Mouse (Mus musculus): ENCODE results near the gene Astn2. TPM values are rescaled to one million over a fixed set of nuclear protein-coding genes. Genes with fewer than 3 reads are reported as not detected.

The Astn2 gene
- polyA plus RNA-seq, 1 experiment from 2014 or later, result 0.14 TPM

GRCm38 (mm10) chr4:65832971-65833370, 571.4 kb downstream of the Astn2 start:
- ATAC-seq (replicated peaks; ENCODE audit: extremely low read depth, insufficient read depth, low FRiP score), result no peak
- Histone ChIP-seq H3K36me3 (ENCODE audit: control insufficient read depth, insufficient read depth) (no peaks in the 10 kb centered on the region), H3K4me1 (ENCODE audit: control insufficient read depth, insufficient read depth, low read length) (no peaks in the 10 kb centered on the region; the same call in 1 of the 2 replicates), H3K27me3 (ENCODE audit: control insufficient read depth, insufficient read depth, low read length) (no peaks in the 10 kb centered on the region), H3K9me3 (replicated peaks; ENCODE audit: control insufficient read depth, low read length) (no peaks in the 10 kb centered on the region), H3K4me2 (ENCODE audit: low read depth, low read length) (no peak overlapping the region), H3K27ac (ENCODE audit: low read length) (no peak overlapping the region), H3K4me3 (ENCODE audit: low read length) (no peak overlapping the region), H3K9ac (ENCODE audit: low read length) (no peak overlapping the region)
- WGBS, result 78% methylated on average over 1 of the region's 1 CpGs

- no peak overlapping the region for H3K27ac ChIP-seq (ENCODE audit: low read length)
- no peaks in the 10 kb centered on the region for H3K36me3 ChIP-seq (ENCODE audit: control insufficient read depth, insufficient read depth)
- WGBS, result 78% methylated on average over 3 of the region's 3 CpGs
- no peaks in the 10 kb centered on the region for H3K9me3 ChIP-seq (replicated peaks; ENCODE audit: control insufficient read depth, low read length)
- ATAC-seq (replicated peaks; ENCODE audit: extremely low read depth, insufficient read depth, low FRiP score), result no peak
- H3K4me3 ChIP-seq (ENCODE audit: low read length), result no peak overlapping the region
- H3K4me1 ChIP-seq (ENCODE audit: control insufficient read depth, insufficient read depth, low read length), result no peaks in the 10 kb centered on the region; the same call in 1 of the 2 replicates
- H3K9ac ChIP-seq (ENCODE audit: low read length), result no peak overlapping the region
- H3K27me3 ChIP-seq (ENCODE audit: control insufficient read depth, insufficient read depth, low read length), result no peaks in the 10 kb centered on the region
- no peak overlapping the region for H3K4me2 ChIP-seq (ENCODE audit: low read depth, low read length)
Observed at GRCm38 (mm10) chr4:65831872-65832271, 572.5 kb downstream of the Astn2 start.

- no peak overlapping the region for H3K4me3 ChIP-seq (ENCODE audit: low read length)
- H3K27me3 ChIP-seq (ENCODE audit: control insufficient read depth, insufficient read depth, low read length), result no peaks in the 10 kb centered on the region
- ATAC-seq (replicated peaks; ENCODE audit: extremely low read depth, insufficient read depth, low FRiP score), result no peak
- no peak overlapping the region for H3K9ac ChIP-seq (ENCODE audit: low read length)
- H3K36me3 ChIP-seq (ENCODE audit: control insufficient read depth, insufficient read depth), result no peaks in the 10 kb centered on the region
- no peak overlapping the region for H3K4me2 ChIP-seq (ENCODE audit: low read depth, low read length)
- H3K4me1 ChIP-seq (ENCODE audit: control insufficient read depth, insufficient read depth, low read length), result no peaks in the 10 kb centered on the region; the same call in 1 of the 2 replicates
- 12% methylated on average over 3 of the region's 3 CpGs for WGBS
- H3K27ac ChIP-seq (ENCODE audit: low read length), result no peak overlapping the region
- no peaks in the 10 kb centered on the region for H3K9me3 ChIP-seq (replicated peaks; ENCODE audit: control insufficient read depth, low read length)
Observed at GRCm38 (mm10) chr4:65830495-65830894, 573.9 kb downstream of the Astn2 start.

- Histone ChIP-seq H3K4me2 (ENCODE audit: low read depth, low read length) (no peak overlapping the region), H3K4me1 (ENCODE audit: control insufficient read depth, insufficient read depth, low read length) (peaks cover 23% of the 10 kb centered on the region), H3K27ac (ENCODE audit: low read length) (peak overlapping the region; percentile 46), H3K9me3 (replicated peaks; ENCODE audit: control insufficient read depth, low read length) (no peaks in the 10 kb centered on the region), H3K27me3 (ENCODE audit: control insufficient read depth, insufficient read depth, low read length) (no peaks in the 10 kb centered on the region), H3K36me3 (ENCODE audit: control insufficient read depth, insufficient read depth) (no peaks in the 10 kb centered on the region), H3K9ac (ENCODE audit: low read length) (no peak overlapping the region), H3K4me3 (ENCODE audit: low read length) (no peak overlapping the region)
- WGBS, result 26% methylated on average over 2 of the region's 2 CpGs
- ATAC-seq (replicated peaks; ENCODE audit: extremely low read depth, insufficient read depth, low FRiP score), result peak; percentile 81
Observed at GRCm38 (mm10) chr4:65821070-65821469, 583.3 kb downstream of the Astn2 start.

GRCm38 (mm10) chr4:65820236-65820635, 584.2 kb downstream of the Astn2 start:
- no peaks in the 10 kb centered on the region for H3K9me3 ChIP-seq (replicated peaks; ENCODE audit: control insufficient read depth, low read length)
- ATAC-seq (replicated peaks; ENCODE audit: extremely low read depth, insufficient read depth, low FRiP score), result no peak
- H3K4me1 ChIP-seq (ENCODE audit: control insufficient read depth, insufficient read depth, low read length), result peaks cover 23% of the 10 kb centered on the region
- H3K36me3 ChIP-seq (ENCODE audit: control insufficient read depth, insufficient read depth), result no peaks in the 10 kb centered on the region
- no peak overlapping the region for H3K4me2 ChIP-seq (ENCODE audit: low read depth, low read length)
- peak overlapping the region; percentile 46 for H3K27ac ChIP-seq (ENCODE audit: low read length)
- 71% methylated on average over 2 of the region's 2 CpGs for WGBS
- H3K27me3 ChIP-seq (ENCODE audit: control insufficient read depth, insufficient read depth, low read length), result no peaks in the 10 kb centered on the region
- H3K9ac ChIP-seq (ENCODE audit: low read length), result no peak overlapping the region
- no peak overlapping the region for H3K4me3 ChIP-seq (ENCODE audit: low read length)

- Histone ChIP-seq H3K4me1 (ENCODE audit: control insufficient read depth, insufficient read depth, low read length) (peaks cover 23% of the 10 kb centered on the region), H3K27ac (ENCODE audit: low read length) (no peak overlapping the region; the same call in 1 of the 2 replicates), H3K9me3 (replicated peaks; ENCODE audit: control insufficient read depth, low read length) (no peaks in the 10 kb centered on the region), H3K36me3 (ENCODE audit: control insufficient read depth, insufficient read depth) (no peaks in the 10 kb centered on the region), H3K4me2 (ENCODE audit: low read depth, low read length) (no peak overlapping the region), H3K4me3 (ENCODE audit: low read length) (no peak overlapping the region), H3K9ac (ENCODE audit: low read length) (no peak overlapping the region), H3K27me3 (ENCODE audit: control insufficient read depth, insufficient read depth, low read length) (no peaks in the 10 kb centered on the region)
- WGBS, result 57% methylated on average over 3 of the region's 3 CpGs
- ATAC-seq (replicated peaks; ENCODE audit: extremely low read depth, insufficient read depth, low FRiP score), result no peak
Observed at GRCm38 (mm10) chr4:65819835-65820234, 584.6 kb downstream of the Astn2 start.

- no peaks in the 10 kb centered on the region for H3K36me3 ChIP-seq (ENCODE audit: control insufficient read depth, insufficient read depth)
- H3K4me1 ChIP-seq (ENCODE audit: control insufficient read depth, insufficient read depth, low read length), result peaks cover 7% of the 10 kb centered on the region
- no peaks in the 10 kb centered on the region for H3K27me3 ChIP-seq (ENCODE audit: control insufficient read depth, insufficient read depth, low read length)
- no peak overlapping the region for H3K4me3 ChIP-seq (ENCODE audit: low read length)
- peak overlapping the region; percentile 96 for H3K27ac ChIP-seq (ENCODE audit: low read length)
- no peak overlapping the region for H3K4me2 ChIP-seq (ENCODE audit: low read depth, low read length)
- no peaks in the 10 kb centered on the region for H3K9me3 ChIP-seq (replicated peaks; ENCODE audit: control insufficient read depth, low read length)
- H3K9ac ChIP-seq (ENCODE audit: low read length), result no peak overlapping the region
- 34% methylated on average over 2 of the region's 2 CpGs for WGBS
- ATAC-seq (replicated peaks; ENCODE audit: extremely low read depth, insufficient read depth, low FRiP score), result peak; percentile 88
Observed at GRCm38 (mm10) chr4:65814176-65814535, 590.3 kb downstream of the Astn2 start.

- H3K4me1 ChIP-seq (ENCODE audit: control insufficient read depth, insufficient read depth, low read length), result peaks cover 7% of the 10 kb centered on the region
- H3K27ac ChIP-seq (ENCODE audit: low read length), result peak overlapping the region; percentile 96
- ATAC-seq (replicated peaks; ENCODE audit: extremely low read depth, insufficient read depth, low FRiP score), result peak; percentile 88
- H3K36me3 ChIP-seq (ENCODE audit: control insufficient read depth, insufficient read depth), result no peaks in the 10 kb centered on the region
- no peak overlapping the region for H3K4me3 ChIP-seq (ENCODE audit: low read length)
- H3K27me3 ChIP-seq (ENCODE audit: control insufficient read depth, insufficient read depth, low read length), result no peaks in the 10 kb centered on the region
- H3K9me3 ChIP-seq (replicated peaks; ENCODE audit: control insufficient read depth, low read length), result no peaks in the 10 kb centered on the region
- WGBS, result 42% methylated on average over 1 of the region's 1 CpGs
- no peak overlapping the region for H3K9ac ChIP-seq (ENCODE audit: low read length)
- H3K4me2 ChIP-seq (ENCODE audit: low read depth, low read length), result no peak overlapping the region
Observed at GRCm38 (mm10) chr4:65813500-65814175, 590.8 kb downstream of the Astn2 start.

GRCm38 (mm10) chr4:65807341-65807740, 597.1 kb downstream of the Astn2 start:
- Histone ChIP-seq H3K27ac (ENCODE audit: low read length) (no peak overlapping the region), H3K4me3 (ENCODE audit: low read length) (no peak overlapping the region), H3K4me2 (ENCODE audit: low read depth, low read length) (no peak overlapping the region), H3K27me3 (ENCODE audit: control insufficient read depth, insufficient read depth, low read length) (no peaks in the 10 kb centered on the region), H3K4me1 (ENCODE audit: control insufficient read depth, insufficient read depth, low read length) (no peaks in the 10 kb centered on the region), H3K9me3 (replicated peaks; ENCODE audit: control insufficient read depth, low read length) (no peaks in the 10 kb centered on the region), H3K9ac (ENCODE audit: low read length) (no peak overlapping the region), H3K36me3 (ENCODE audit: control insufficient read depth, insufficient read depth) (no peaks in the 10 kb centered on the region)
- no peak; the same call in 1 of the 2 replicates for ATAC-seq (replicated peaks; ENCODE audit: extremely low read depth, insufficient read depth, low FRiP score)
- 71% methylated on average over 3 of the region's 3 CpGs for WGBS
